Mouse (Mus musculus) lung, embryonic 14.5 days (tissue): Measurements from ENCODE around the gene Kcnq1. TPM values are rescaled to one million over a fixed set of nuclear protein-coding genes. Genes with fewer than 3 reads are reported as not detected.

ENCODE experiments used
- ATAC-seq: fragments of 200-750 bp; cut with Nextera tagmentation; 2 replicates; pipeline ENCODE4 v1.8.0; 2017; ENCODE audit warnings: mild to moderate bottlenecking, moderate TSS enrichment, moderate library complexity; ENCODE audit not compliant: insufficient read depth
- DNase-seq: peaks from one replicate; pipeline ENCODE4 v3.0.0-alpha.2; 2015
- H3K27ac ChIP-seq: fragments of 300-500 bp; sonication (generic); 2 replicates; pipeline ENCODE4 v1.5.1; 2014; ENCODE audit warnings: low read depth, mild to moderate bottlenecking, moderate library complexity
- H3K27me3 ChIP-seq: fragments of 300-500 bp; sonication (generic); 2 replicates; pipeline ENCODE4 v1.6.1; 2014; ENCODE audit warnings: low read length, control low read depth; ENCODE audit not compliant: insufficient read depth
- H3K36me3 ChIP-seq: fragments of 300-500 bp; sonication (generic); 2 replicates; pipeline ENCODE4 v1.6.1; 2014; ENCODE audit warnings: control low read depth; ENCODE audit not compliant: insufficient read depth
- H3K4me1 ChIP-seq: fragments of 300-500 bp; sonication (generic); 2 replicates; pipeline ENCODE4 v1.6.1; 2014; ENCODE audit warnings: antibody characterized with exemption, control low read depth; ENCODE audit not compliant: insufficient read depth
- H3K4me2 ChIP-seq: fragments of 300-500 bp; sonication (generic); 2 replicates; pipeline ENCODE4 v1.6.1; 2014; ENCODE audit warnings: mild to moderate bottlenecking
- H3K4me3 ChIP-seq: fragments of 300-500 bp; sonication (generic); 2 replicates; pipeline ENCODE4 v1.5.1; 2014; ENCODE audit warnings: low read depth, low read length
- H3K9ac ChIP-seq: fragments of 300-500 bp; sonication (generic); 2 replicates; pipeline ENCODE4 v1.6.1; 2014
- H3K9me3 ChIP-seq: fragments of 300-500 bp; sonication (generic); 2 replicates; pipeline ENCODE4 v1.6.1; 2016; ENCODE audit warnings: low read depth, low read length, control low read depth
- CTCF ChIP-seq: IDR thresholded peaks from 2 replicates; pipeline ENCODE4 v1.5.1; 2016; ENCODE audit warnings: antibody characterized with exemption, low read depth
- WGBS: fragments of 180-500 bp; shearing (Covaris S2); extraction: QIAGEN DNeasy Blood & Tissue Kit; methylation state at CpG from one replicate; pipeline ENCODE4 v1.1.7; 2014; 5-methylcytosine and 5-hydroxymethylcytosine counted together
- polyA plus RNA-seq: library from polyadenylated mRNA; unstranded; fragments of >200 nt; fragmentation: Nextera tagmentation; extraction: Ambion mirVana; gene quantifications from 2 replicates; pipeline ENCODE4 v1.2.1, GENCODE M21; 2014

Gene Kcnq1
- polyA plus RNA-seq, 1 experiment from 2014 or later, result 5.3 TPM

DNA sequence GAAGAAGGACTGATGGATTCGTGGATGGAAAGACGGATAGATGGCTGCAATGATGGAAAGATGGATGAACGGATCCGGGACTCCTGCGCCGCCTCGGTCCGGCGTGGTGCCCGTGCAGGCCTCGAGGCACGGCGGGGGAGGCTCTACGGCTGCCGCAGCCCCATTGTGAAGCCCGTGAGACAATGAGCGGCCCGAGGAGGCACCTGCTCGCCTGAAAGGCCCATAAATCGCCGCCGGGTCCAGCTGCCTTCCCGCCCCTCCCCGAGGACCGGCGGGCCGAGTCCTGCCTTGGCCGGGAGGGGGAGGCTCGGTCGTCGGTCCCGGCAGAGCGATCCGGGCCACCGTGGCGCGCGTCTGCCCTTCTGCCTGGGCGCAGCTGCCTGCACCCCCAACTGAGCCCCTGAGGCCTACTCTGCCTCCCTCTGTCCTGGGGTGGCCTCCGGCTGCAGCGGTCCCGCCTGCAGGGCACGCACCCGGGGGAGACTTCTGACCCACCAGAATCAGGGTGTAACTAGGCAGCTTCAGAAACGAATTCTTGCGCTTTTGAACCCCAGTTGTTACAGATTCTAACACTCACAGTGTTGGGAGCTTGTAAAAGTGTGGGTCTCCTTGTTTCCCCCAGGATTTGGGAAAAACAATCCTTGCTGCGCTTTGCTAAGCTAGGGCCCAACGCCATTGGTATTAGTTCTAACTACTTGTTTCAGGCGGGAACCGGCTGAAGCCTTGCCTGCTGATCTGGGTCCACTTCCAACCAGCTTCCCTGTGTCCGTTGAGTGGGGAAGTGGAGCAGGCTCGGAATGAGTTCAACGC is 339.7 kb downstream of the Kcnq1 start:
- Histone ChIP-seq H3K27ac (no peak overlapping the region), H3K27me3 (peaks cover 43% of the 10 kb centered on the region), H3K36me3 (no peaks in the 10 kb centered on the region), H3K4me3 (peak overlapping the region; percentile 34), H3K4me2 (peak overlapping the region; percentile 69), H3K9ac (peak overlapping the region; percentile 50), H3K9me3 (no peaks in the 10 kb centered on the region), H3K4me1 (no peaks in the 10 kb centered on the region)
- WGBS, result 5% methylated on average over 53 of the region's 53 CpGs
- no peak for TF ChIP-seq CTCF
- DNase-seq (peak; percentile 41), ATAC-seq (peak; percentile 37; the same call in 1 of the 2 replicates)

DNA sequence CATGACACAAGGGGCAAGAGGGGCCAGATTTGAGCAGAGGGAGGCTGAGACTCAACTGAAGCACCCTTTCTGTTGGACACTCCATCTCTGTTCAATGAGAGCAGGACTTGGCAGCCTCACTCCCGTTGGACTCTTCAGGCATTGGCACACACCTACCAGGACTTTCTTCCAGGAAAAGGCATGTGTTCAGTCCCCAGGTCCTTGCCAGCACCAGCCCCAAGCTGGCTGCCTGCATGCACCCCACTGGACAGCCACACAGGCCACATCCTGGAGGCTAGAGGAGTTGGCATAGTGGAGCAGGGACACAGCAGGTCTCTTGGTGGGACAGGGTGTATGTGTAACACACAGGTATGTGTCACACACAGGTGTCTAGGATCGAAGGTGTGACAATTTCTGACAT is 341.0 kb downstream of the Kcnq1 start:
- Histone ChIP-seq H3K4me1 (no peaks in the 10 kb centered on the region), H3K4me3 (no peak overlapping the region), H3K9ac (no peak overlapping the region), H3K27ac (no peak overlapping the region), H3K36me3 (no peaks in the 10 kb centered on the region), H3K9me3 (no peaks in the 10 kb centered on the region), H3K27me3 (peaks cover 43% of the 10 kb centered on the region), H3K4me2 (no peak overlapping the region)
- DNase-seq (no peak), ATAC-seq (no peak)
- WGBS, result 55% methylated on average over 2 of the region's 2 CpGs
- no peak for TF ChIP-seq CTCF

DNA sequence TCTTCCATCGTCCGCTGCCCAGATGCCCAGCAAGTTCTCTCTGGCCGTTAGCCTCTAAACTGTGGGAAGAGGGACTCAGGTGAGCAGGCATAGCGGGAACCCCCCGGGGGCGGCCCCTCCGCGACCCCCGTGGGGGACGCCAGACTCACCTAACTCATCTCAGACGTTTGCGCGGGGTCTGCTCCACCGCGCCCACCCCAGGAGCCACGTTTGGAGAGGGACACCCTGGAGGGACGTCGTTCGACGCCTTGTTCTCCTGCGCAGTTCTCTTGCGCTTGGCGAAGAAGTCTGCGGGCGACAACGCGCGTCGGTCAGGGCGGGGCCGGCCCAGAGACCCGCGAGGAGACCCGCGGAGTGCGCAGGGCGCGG is 352.8 kb downstream of the Kcnq1 start:
- H3K9me3 ChIP-seq, result peaks cover 22% of the 10 kb centered on the region; the same call in 1 of the 2 replicates

DNA sequence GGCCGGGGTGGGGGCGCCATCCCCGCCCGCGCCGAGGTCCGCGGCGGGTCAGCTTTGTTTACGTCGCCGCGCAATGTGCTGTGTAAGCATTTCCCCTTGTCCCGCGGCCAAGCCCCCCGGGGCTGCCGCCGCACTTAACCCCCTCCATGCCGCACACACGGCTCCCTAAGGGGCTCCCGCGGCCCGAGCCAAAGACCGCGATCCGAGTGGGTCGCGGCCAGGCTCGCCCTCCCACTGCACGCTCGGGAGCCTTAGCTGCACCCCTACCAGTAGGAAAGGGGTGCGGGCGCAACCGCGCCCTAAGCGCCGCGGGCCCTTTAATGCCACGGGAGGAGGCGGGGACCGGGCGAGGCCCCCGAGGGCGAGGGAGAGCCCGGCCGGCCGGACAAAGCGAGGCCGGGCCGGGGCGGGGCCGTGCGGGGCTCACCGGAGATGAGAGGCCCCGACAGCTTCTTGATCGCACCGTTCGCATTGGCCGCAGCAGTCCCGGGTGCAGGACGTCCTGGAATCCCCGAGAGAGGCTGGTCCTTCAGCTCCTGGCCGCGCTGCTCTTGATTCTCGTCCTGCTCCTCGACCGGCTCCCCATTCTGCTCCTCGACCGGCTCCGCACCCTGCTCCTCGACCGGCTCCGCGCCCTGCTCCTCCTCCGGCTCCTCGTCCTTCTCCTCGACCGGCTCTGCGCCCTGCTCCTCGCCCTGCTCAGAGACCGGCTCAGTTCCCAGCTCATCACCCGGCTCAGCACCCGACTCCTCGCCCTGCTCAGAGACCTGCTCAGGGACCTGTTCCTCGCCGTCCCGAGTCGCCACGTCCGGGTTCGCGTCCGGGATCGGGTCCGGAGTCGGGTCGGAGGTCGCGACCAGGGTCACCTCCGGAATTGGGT is 353.4 kb downstream of the Kcnq1 start:
- Histone ChIP-seq H3K4me2 (peak overlapping the region; percentile 70), H3K27ac (peak overlapping the region; percentile 61), H3K9me3 (peaks cover 22% of the 10 kb centered on the region; the same call in 1 of the 2 replicates), H3K36me3 (no peaks in the 10 kb centered on the region), H3K4me3 (peak overlapping the region; percentile 58), H3K4me1 (peaks cover 6% of the 10 kb centered on the region; the same call in 1 of the 2 replicates), H3K27me3 (no peaks in the 10 kb centered on the region), H3K9ac (peak overlapping the region; percentile 70)
- no peak for TF ChIP-seq CTCF
- 22% methylated on average over 91 of the region's 100 CpGs for WGBS
- ATAC-seq, result peak; percentile 19
- peak; percentile 77 for DNase-seq

More for the DNA sequence above, 352.8 kb downstream of the Kcnq1 start:
- Histone ChIP-seq H3K27ac (peak overlapping the region; percentile 61; the same call in 1 of the 2 replicates), H3K9ac (peak overlapping the region; percentile 70), H3K36me3 (no peaks in the 10 kb centered on the region), H3K4me2 (peak overlapping the region; percentile 70), H3K4me1 (peaks cover 4% of the 10 kb centered on the region; the same call in 1 of the 2 replicates), H3K4me3 (peak overlapping the region; percentile 58), H3K27me3 (no peaks in the 10 kb centered on the region)
- 13% methylated on average over 38 of the region's 38 CpGs for WGBS
- DNase-seq (no peak), ATAC-seq (no peak; the same call in none of the 2 replicates)
- TF ChIP-seq CTCF, result no peak

DNA sequence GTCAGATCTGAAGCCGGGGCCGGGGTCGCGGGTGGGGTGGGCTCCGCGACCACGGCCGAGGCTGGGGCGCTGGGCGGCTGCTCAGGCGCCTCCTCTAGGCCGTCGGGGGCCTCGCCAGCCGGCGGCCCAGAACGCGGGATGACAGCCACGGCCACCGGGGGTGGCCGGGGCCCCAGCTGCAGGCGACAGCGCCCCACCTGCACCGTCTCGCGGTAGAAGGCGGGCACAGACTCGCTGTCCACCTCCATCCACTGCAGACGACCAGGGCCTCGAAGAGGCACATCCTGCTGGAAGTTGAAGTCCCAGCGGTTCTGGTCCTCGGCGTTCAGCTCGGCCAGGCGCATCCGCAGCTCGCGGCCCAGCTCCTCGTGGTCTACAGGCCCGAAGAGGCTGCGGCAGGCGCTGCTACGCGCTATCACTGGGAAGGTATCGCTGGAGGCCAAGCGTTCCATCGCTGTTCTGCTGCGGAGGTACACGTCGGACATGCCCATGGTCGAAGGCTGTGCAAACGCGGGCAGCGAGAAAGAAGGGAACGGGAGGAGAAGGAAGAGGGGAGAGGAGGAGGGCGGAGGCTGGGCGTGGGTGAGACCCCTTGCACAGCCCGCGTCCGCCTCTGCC is 354.2 kb downstream of the Kcnq1 start:
- Histone ChIP-seq H3K27ac (peak overlapping the region; percentile 61), H3K36me3 (no peaks in the 10 kb centered on the region), H3K9ac (peak overlapping the region; percentile 70), H3K9me3 (peaks cover 22% of the 10 kb centered on the region; the same call in 1 of the 2 replicates), H3K27me3 (no peaks in the 10 kb centered on the region), H3K4me2 (peak overlapping the region; percentile 70), H3K4me3 (peak overlapping the region; percentile 58), H3K4me1 (peaks cover 6% of the 10 kb centered on the region; the same call in 1 of the 2 replicates)
- TF ChIP-seq CTCF, result no peak
- DNase-seq (no peak), ATAC-seq (no peak)
- WGBS, result 25% methylated on average over 60 of the region's 60 CpGs

DNA sequence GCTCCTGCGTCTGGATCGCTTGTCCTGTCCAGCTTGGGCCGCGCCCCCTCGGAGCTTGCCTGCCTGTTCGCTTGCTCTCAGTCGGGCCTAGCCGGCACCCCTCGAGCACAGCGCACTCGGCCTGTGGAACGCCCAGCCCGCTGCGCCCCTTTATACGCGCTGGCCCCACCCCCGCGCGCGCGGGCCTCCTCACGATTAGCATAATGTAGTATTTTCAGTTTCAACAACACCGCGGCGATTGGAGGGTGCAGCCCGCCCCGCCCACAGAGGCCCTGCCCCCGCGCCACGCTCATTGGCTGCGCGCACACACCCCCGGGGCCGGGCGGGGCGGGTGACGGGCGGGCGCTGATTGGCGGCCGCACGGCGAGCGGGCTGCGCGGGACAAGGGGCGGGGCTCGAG is 354.7 kb downstream of the Kcnq1 start, which contains the start of gene Cdkn1c:
Gene Cdkn1c (minus strand): TSS at position 177 of the 400 bp plus-strand sequence.
- peak; percentile 83 for ATAC-seq
- peak; percentile 94 for DNase-seq
- H3K27ac ChIP-seq, result peak within 1 kb of the TSS; percentile 78
- peaks cover 22% of the 10 kb centered on the region; the same call in 1 of the 2 replicates for H3K9me3 ChIP-seq
- no peaks in the 10 kb centered on the region for H3K27me3 ChIP-seq
- WGBS, result 21% methylated on average over 48 of the region's 48 CpGs
- H3K4me2 ChIP-seq, result peak within 1 kb of the TSS; percentile 70
- peak within 1 kb of the TSS; percentile 70 for H3K9ac ChIP-seq
- H3K4me1 ChIP-seq, result peaks cover 6% of the 10 kb centered on the region; the same call in 1 of the 2 replicates
- TF ChIP-seq CTCF, result no peak
- peak within 1 kb of the TSS; percentile 58 for H3K4me3 ChIP-seq
- no peaks in the 10 kb centered on the region for H3K36me3 ChIP-seq
